Mouse (Mus musculus) midbrain, embryonic 11.5 days (tissue): ENCODE data around the gene Slc35b2. TPM values are rescaled to one million over a fixed set of nuclear protein-coding genes. Genes with fewer than 3 reads are reported as not detected.

Experiments
- ATAC-seq: fragments of 200-750 bp; cut with Nextera tagmentation; 2 replicates; pipeline ENCODE4 v1.8.0; 2017; ENCODE audit warnings: moderate TSS enrichment, moderate library complexity; ENCODE audit not compliant: low FRiP score
- DNase-seq: peaks from one replicate; pipeline ENCODE4 v3.0.0; 2015; ENCODE audit warnings: low spot score; ENCODE audit errors: missing footprints
- H3K27ac ChIP-seq: fragments of 300-500 bp; sonication (generic); 2 replicates; pipeline ENCODE4 v1.5.1; 2014; ENCODE audit warnings: low read depth, low read length
- H3K27me3 ChIP-seq: fragments of 300-500 bp; sonication (generic); 2 replicates; pipeline ENCODE4 v1.6.1; 2014; ENCODE audit warnings: mild to moderate bottlenecking, low read length, moderate library complexity, mixed read lengths; ENCODE audit not compliant: control insufficient read depth, insufficient read depth
- H3K36me3 ChIP-seq: fragments of 300-500 bp; sonication (generic); 2 replicates; pipeline ENCODE4 v1.6.1; 2014; ENCODE audit warnings: mild to moderate bottlenecking, low read length, moderate library complexity, mixed read lengths; ENCODE audit not compliant: control insufficient read depth, insufficient read depth
- H3K4me1 ChIP-seq: fragments of 300-500 bp; sonication (generic); 2 replicates; pipeline ENCODE4 v1.6.1; 2014; ENCODE audit warnings: low read length; ENCODE audit not compliant: control insufficient read depth, insufficient read depth
- H3K4me2 ChIP-seq: fragments of 300-500 bp; sonication (generic); 2 replicates; pipeline ENCODE4 v1.6.1; 2014; ENCODE audit warnings: mild to moderate bottlenecking, moderate library complexity
- H3K4me3 ChIP-seq: fragments of 300-500 bp; sonication (generic); 2 replicates; pipeline ENCODE4 v1.5.1; 2014; ENCODE audit warnings: low read depth, low read length
- H3K9ac ChIP-seq: fragments of 300-500 bp; sonication (generic); 2 replicates; pipeline ENCODE4 v1.6.1; 2014; ENCODE audit warnings: low read length
- H3K9me3 ChIP-seq: fragments of 300-500 bp; sonication (generic); 2 replicates; pipeline ENCODE4 v1.6.1; 2016; ENCODE audit warnings: low read length; ENCODE audit not compliant: control insufficient read depth
- WGBS: fragments of 180-500 bp; shearing (Covaris S2); extraction: QIAGEN DNeasy Blood & Tissue Kit; methylation state at CpG from one replicate; pipeline ENCODE4 v1.1.7; 2014; 5-methylcytosine and 5-hydroxymethylcytosine counted together
- polyA plus RNA-seq: library from polyadenylated mRNA; unstranded; fragments of >200 nt; fragmentation: Nextera tagmentation; extraction: Ambion mirVana; gene quantifications from 2 replicates; pipeline ENCODE4 v1.2.1, GENCODE M21; 2014

Gene Slc35b2
- polyA plus RNA-seq, 1 experiment from 2014 or later: 102 TPM

DNA sequence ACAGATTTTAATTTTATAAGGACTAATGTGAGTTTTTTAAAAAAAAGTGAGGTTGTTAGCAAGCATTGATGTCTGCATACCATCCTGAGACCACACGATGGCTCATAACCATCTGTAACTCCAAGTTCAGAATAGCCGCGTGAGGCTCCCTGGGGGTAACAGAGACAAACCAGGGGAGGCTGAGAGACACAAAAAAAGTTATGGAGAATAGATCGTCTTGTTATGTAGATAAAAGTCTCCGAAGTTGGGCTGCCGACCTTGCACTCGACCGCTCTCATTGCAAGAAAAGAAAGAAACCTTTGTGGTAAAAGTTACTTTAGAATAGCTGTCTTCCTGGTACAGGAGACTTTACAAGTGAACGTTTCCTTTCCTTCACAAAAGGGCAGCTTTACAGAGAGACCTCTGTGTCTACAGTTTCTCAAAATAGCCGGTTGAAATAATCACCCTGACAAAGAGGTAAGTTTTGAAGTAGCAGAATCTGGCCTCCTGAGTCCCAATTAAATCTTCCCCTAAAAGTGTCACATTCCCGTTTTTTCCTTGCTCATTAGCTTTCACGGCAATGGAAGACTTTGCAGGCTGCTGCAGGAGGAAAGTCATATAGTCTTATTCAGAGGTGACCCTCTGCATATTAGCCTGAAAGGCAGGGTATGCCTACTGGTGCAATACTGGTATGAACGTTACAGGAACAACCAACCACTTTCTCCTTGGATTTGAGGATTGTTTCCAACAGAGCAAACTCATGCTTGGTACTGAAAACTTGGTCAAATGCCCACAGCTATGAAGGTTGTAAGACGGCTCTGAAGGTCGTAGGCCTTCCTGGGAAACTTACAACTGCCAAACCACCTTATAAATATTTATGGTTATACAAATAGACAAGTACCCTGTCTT, 43.6 kb downstream of the Slc35b2 start:
- no peak for ATAC-seq
- no peak for DNase-seq
- Histone ChIP-seq H3K9ac (no peak overlapping the region), H3K27me3 (peaks cover 2% of the 10 kb centered on the region; the same call in 1 of the 2 replicates), H3K4me3 (no peak overlapping the region), H3K36me3 (no peaks in the 10 kb centered on the region), H3K4me1 (peaks cover 4% of the 10 kb centered on the region), H3K27ac (no peak overlapping the region), H3K4me2 (no peak overlapping the region), H3K9me3 (0 out of 2 replicates have a peak, but pooled peaks cover 3% of the 10 kb centered on the region)
- WGBS: 85% methylated on average over 15 of the region's 15 CpGs

GRCm38 (mm10) chr17:45608396-45608795, 44.7 kb downstream of the Slc35b2 start:
- H3K4me1 ChIP-seq: peaks cover 4% of the 10 kb centered on the region
- 91% methylated on average over 4 of the region's 4 CpGs for WGBS
- DNase-seq: no peak
- 0 out of 2 replicates have a peak, but pooled peaks cover 3% of the 10 kb centered on the region for H3K9me3 ChIP-seq
- ATAC-seq: no peak
- no peak overlapping the region for H3K9ac ChIP-seq
- H3K4me2 ChIP-seq: no peak overlapping the region
- no peak overlapping the region for H3K4me3 ChIP-seq
- H3K36me3 ChIP-seq: no peaks in the 10 kb centered on the region
- no peak overlapping the region for H3K27ac ChIP-seq
- no peaks in the 10 kb centered on the region for H3K27me3 ChIP-seq

- Histone ChIP-seq H3K4me2 (no peak overlapping the region), H3K27ac (no peak overlapping the region; the same call in 1 of the 2 replicates)
- ATAC-seq: no peak
Observed at GRCm38 (mm10) chr17:45610144-45610866, 46.6 kb downstream of the Slc35b2 start.

GRCm38 (mm10) chr17:45612008-45612407, 48.3 kb downstream of the Slc35b2 start:
- H3K4me2 ChIP-seq: no peak overlapping the region
- ATAC-seq (no peak), DNase-seq (no peak)
- no peaks in the 10 kb centered on the region for H3K36me3 ChIP-seq
- H3K27ac ChIP-seq: no peak overlapping the region
- WGBS: 86% methylated on average over 8 of the region's 8 CpGs
- H3K27me3 ChIP-seq: no peaks in the 10 kb centered on the region
- 0 out of 2 replicates have a peak, but pooled peaks cover 3% of the 10 kb centered on the region for H3K9me3 ChIP-seq
- H3K4me1 ChIP-seq: peaks cover 4% of the 10 kb centered on the region
- H3K9ac ChIP-seq: no peak overlapping the region
- no peak overlapping the region for H3K4me3 ChIP-seq

More at GRCm38 (mm10) chr17:45610144-45610866, 46.6 kb downstream of the Slc35b2 start:
- H3K9me3 ChIP-seq: 0 out of 2 replicates have a peak, but pooled peaks cover 3% of the 10 kb centered on the region
- no peaks in the 10 kb centered on the region for H3K27me3 ChIP-seq
- DNase-seq: no peak
- WGBS: 22% methylated on average over 5 of the region's 5 CpGs
- no peak overlapping the region for H3K4me3 ChIP-seq
- H3K9ac ChIP-seq: no peak overlapping the region
- H3K4me1 ChIP-seq: peaks cover 4% of the 10 kb centered on the region
- H3K36me3 ChIP-seq: no peaks in the 10 kb centered on the region

- ATAC-seq: no peak
- no peak overlapping the region for H3K4me2 ChIP-seq
- H3K9ac ChIP-seq: no peak overlapping the region
- H3K36me3 ChIP-seq: no peaks in the 10 kb centered on the region
- H3K27me3 ChIP-seq: no peaks in the 10 kb centered on the region
- no peaks in the 10 kb centered on the region for H3K9me3 ChIP-seq
- DNase-seq: no peak
- 90% methylated on average over 7 of the region's 7 CpGs for WGBS
- H3K4me3 ChIP-seq: no peak overlapping the region
- no peak overlapping the region for H3K27ac ChIP-seq
- H3K4me1 ChIP-seq: peaks cover 4% of the 10 kb centered on the region
Observed at GRCm38 (mm10) chr17:45612921-45613320, 49.2 kb downstream of the Slc35b2 start.

DNA sequence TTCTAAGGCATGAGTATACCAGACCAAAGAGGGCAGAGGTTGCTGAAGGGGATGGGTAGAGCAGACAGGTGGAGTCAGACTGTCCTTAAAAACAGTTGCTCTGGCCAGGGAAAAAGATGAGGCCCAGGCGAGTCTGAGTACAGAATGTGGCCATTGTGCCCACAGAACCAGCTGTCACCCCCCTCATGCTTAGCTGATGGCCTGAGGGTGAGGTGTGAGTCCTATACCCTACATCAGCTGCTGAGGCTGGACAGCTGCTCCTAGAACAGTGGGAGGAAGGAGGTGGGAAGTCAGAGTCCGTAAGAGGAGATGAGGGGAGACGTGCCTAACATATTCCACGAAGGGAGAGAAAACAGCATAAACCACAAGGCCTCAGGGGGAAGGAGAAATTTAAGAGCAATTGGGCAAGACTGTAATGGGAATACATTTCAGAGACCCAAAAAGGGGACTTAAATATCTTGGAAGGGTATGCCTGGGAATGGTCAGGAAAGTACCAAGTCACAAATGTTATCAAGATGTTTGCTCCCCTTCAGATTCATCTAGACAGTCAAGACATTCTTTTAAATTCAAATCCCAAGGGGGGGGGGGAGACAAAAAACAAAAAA, 52.5 kb downstream of the Slc35b2 start:
- Histone ChIP-seq H3K27ac (no peak overlapping the region), H3K9ac (no peak overlapping the region), H3K27me3 (no peaks in the 10 kb centered on the region), H3K4me1 (0 out of 2 replicates have a peak, but pooled peaks cover 4% of the 10 kb centered on the region), H3K4me2 (no peak overlapping the region), H3K4me3 (no peak overlapping the region), H3K9me3 (no peaks in the 10 kb centered on the region), H3K36me3 (no peaks in the 10 kb centered on the region)
- DNase-seq (no peak), ATAC-seq (no peak)
- 77% methylated on average over 4 of the region's 4 CpGs for WGBS

DNA sequence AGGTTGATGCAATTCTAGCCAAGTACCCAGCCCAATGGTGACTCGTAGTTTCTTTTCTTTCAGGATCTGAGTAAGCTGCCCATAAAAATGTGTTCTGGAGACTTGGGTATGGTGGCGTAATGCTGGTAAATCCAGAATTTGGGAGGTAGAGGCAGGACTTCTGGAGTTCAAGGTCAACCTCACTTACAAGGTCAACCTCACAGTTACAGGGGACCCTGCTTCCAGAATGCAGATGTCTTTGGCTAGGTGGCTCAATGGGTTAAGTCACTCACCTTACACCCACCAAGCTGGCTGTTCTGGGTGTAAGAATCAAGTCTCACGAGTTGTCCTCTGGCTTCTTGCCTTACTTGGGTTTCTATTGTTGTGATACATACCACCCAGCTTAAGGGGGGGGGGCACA, 53.0 kb downstream of the Slc35b2 start:
- H3K4me3 ChIP-seq: no peak overlapping the region
- H3K4me2 ChIP-seq: no peak overlapping the region
- H3K9ac ChIP-seq: no peak overlapping the region
- ATAC-seq: no peak
- H3K9me3 ChIP-seq: no peaks in the 10 kb centered on the region
- H3K27me3 ChIP-seq: no peaks in the 10 kb centered on the region
- no peaks in the 10 kb centered on the region for H3K36me3 ChIP-seq
- 0 out of 2 replicates have a peak, but pooled peaks cover 4% of the 10 kb centered on the region for H3K4me1 ChIP-seq
- H3K27ac ChIP-seq: no peak overlapping the region
- WGBS: 86% methylated on average over 3 of the region's 3 CpGs
- no peak for DNase-seq
